Mouse (Mus musculus) megakaryocyte, embryonic 14.5 days (primary cell): Measurements from ENCODE around the gene Tbl3.
"Not testable (repeated sequence)": the region's sequence is repeated elsewhere in the genome, so short reads cannot be mapped to it uniquely, and the experiment has no call there.

ENCODE experiments used
- FLI1 ChIP-seq: IDR thresholded peaks from 2 replicates; pipeline ENCODE4 v1.6.1; 2012; ENCODE audit warnings: low read length, inconsistent platforms, mixed read lengths
- GATA1 ChIP-seq: IDR thresholded peaks from 3 replicates; pipeline ENCODE4 v1.6.1; 2012; ENCODE audit warnings: mixed read lengths, low read length, inconsistent platforms, borderline replicate concordance

DNA sequence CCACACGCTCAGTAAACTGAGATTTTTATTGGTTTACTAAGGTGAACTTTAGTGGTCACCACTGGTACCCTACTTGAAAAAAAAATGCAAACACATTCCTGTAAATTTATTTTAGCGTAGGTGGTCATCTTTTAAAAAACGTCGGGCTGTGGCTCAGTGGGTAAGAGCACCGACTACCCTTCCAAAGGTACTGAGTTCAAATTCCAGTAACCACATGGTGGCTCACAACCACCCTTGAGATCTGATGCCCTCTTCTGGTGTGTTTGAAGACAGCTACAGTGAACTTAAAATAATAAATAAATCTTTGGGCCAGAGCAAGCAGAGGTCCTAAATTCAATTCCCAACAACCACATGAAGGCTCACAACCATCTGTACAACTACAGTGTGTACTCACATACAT lies 11.5 kb upstream of the Tbl3 start:
- not testable (repeated sequence) for TF ChIP-seq GATA1, FLI1
